9 mouse cellular contexts compared by ENCODE assay signal in genomic region chr7:130867256-130867655, GRCm38 (mm10). TPM values are rescaled to one million over a fixed set of nuclear protein-coding genes. Genes with fewer than 3 reads are reported as not detected.
DNase-seq lines count a peak whose midpoint lies in the region; ATAC-seq and TF ChIP-seq lines count a peak whose summit lies in the region.
"Had no signal": no experiment of that assay in that cellular context is flagged by ENCODE, and none has a peak within 500 bp of the region (broad histone marks: within the 10 kb centered on the region; RNA-seq: fewer than 3 reads in every experiment).

No protein-coding gene starts in this region.

- no peaks in the 10 kb centered on the region for H3K27me3 ChIP-seq in kidney, postnatal 0 days (ENCODE audit: insufficient read depth, low read length)
- H3K27me3 ChIP-seq in embryonic facial prominence, embryonic 14.5 days (replicated peaks; ENCODE audit: control insufficient read depth, insufficient read depth, low read length) = no peaks in the 10 kb centered on the region
- H3K27me3 ChIP-seq in intestine, postnatal 0 days (replicated peaks; ENCODE audit: control insufficient read depth, insufficient read depth, low read length) = no peaks in the 10 kb centered on the region
- no peaks in the 10 kb centered on the region for H3K27me3 ChIP-seq in neural tube, embryonic 14.5 days (ENCODE audit: control insufficient read depth, insufficient read depth, low read length)

- H3K4me1 ChIP-seq in kidney, postnatal 0 days (replicated peaks; ENCODE audit: insufficient read depth, low read length) = 0 out of 2 replicates have a peak, but pooled peaks cover 2% of the 10 kb centered on the region
- peaks cover 4% of the 10 kb centered on the region for H3K4me1 ChIP-seq in embryonic facial prominence, embryonic 14.5 days (ENCODE audit: control insufficient read depth, insufficient read depth, low read length)
- H3K4me1 ChIP-seq in intestine, postnatal 0 days (replicated peaks; ENCODE audit: control insufficient read depth, insufficient read depth, low read length) = no peaks in the 10 kb centered on the region; the same call in 1 of the 2 replicates
- peaks cover 8% of the 10 kb centered on the region; the same call in 1 of the 2 replicates for H3K4me1 ChIP-seq in neural tube, embryonic 14.5 days (ENCODE audit: control insufficient read depth, insufficient read depth, low read length)

- TF ChIP-seq CTCF in kidney, postnatal 0 days (IDR thresholded peaks at IDR 0.05; ENCODE audit: low read depth) = no peak
- TF ChIP-seq CTCF in intestine, postnatal 0 days (IDR thresholded peaks at IDR 0.05; ENCODE audit: low read depth) = no peak

- 63% methylated on average over 3 of the region's 3 CpGs for WGBS in kidney, postnatal 0 days
- WGBS in embryonic facial prominence, embryonic 14.5 days = 66% methylated on average over 3 of the region's 3 CpGs
- 57% methylated on average over 3 of the region's 3 CpGs for WGBS in intestine, postnatal 0 days
- 61% methylated on average over 3 of the region's 3 CpGs for WGBS in neural tube, embryonic 14.5 days

- no peak overlapping the region for H3K27ac ChIP-seq in kidney, postnatal 0 days
- no peak overlapping the region for H3K27ac ChIP-seq in embryonic facial prominence, embryonic 14.5 days (replicated peaks; ENCODE audit: low read depth, low read length)
- no peak overlapping the region for H3K27ac ChIP-seq in intestine, postnatal 0 days (ENCODE audit: low read depth, low read length)
- H3K27ac ChIP-seq in neural tube, embryonic 14.5 days (ENCODE audit: low read depth, low read length) = no peak overlapping the region

- no peaks in the 10 kb centered on the region for H3K9me3 ChIP-seq in kidney, postnatal 0 days (replicated peaks; ENCODE audit: low read length)
- H3K9me3 ChIP-seq in embryonic facial prominence, embryonic 14.5 days (ENCODE audit: control insufficient read depth, low read length) = no peaks in the 10 kb centered on the region
- no peaks in the 10 kb centered on the region for H3K9me3 ChIP-seq in intestine, postnatal 0 days (ENCODE audit: control insufficient read depth)
- H3K9me3 ChIP-seq in neural tube, embryonic 14.5 days (ENCODE audit: control insufficient read depth, low read length) = no peaks in the 10 kb centered on the region

- H3K4me2 ChIP-seq in kidney, postnatal 0 days (ENCODE audit: low read length) = peak overlapping the region; percentile 71
- peak overlapping the region; percentile 62; the same call in 1 of the 2 replicates for H3K4me2 ChIP-seq in embryonic facial prominence, embryonic 14.5 days (ENCODE audit: low read depth, low read length)
- H3K4me2 ChIP-seq in intestine, postnatal 0 days (replicated peaks; ENCODE audit: low read depth) = peak overlapping the region; percentile 66
- H3K4me2 ChIP-seq in neural tube, embryonic 14.5 days (ENCODE audit: low read depth, low read length) = peak overlapping the region; percentile 67

- H3K4me3 ChIP-seq in kidney, postnatal 0 days (replicated peaks; ENCODE audit: low read depth, low read length) = peak overlapping the region; percentile 98
- peak overlapping the region; percentile 88; the same call in 1 of the 2 replicates for H3K4me3 ChIP-seq in embryonic facial prominence, embryonic 14.5 days (ENCODE audit: low read depth, low read length)
- H3K4me3 ChIP-seq in intestine, postnatal 0 days (ENCODE audit: low read depth, low read length) = peak overlapping the region; percentile 90; the same call in 1 of the 2 replicates
- H3K4me3 ChIP-seq in neural tube, embryonic 14.5 days (ENCODE audit: low read depth, low read length) = peak overlapping the region; percentile 78; the same call in 1 of the 2 replicates

- no peak for ATAC-seq in kidney, postnatal 0 days (replicated peaks; ENCODE audit: low FRiP score, low read depth)
- ATAC-seq in embryonic facial prominence, embryonic 14.5 days (ENCODE audit: low read depth) = no peak
- ATAC-seq in intestine, postnatal 0 days = no peak
- no peak for ATAC-seq in neural tube, embryonic 14.5 days (ENCODE audit: low read depth)

- no peaks in the 10 kb centered on the region for H3K36me3 ChIP-seq in kidney, postnatal 0 days (ENCODE audit: insufficient read depth, low read length)
- no peaks in the 10 kb centered on the region for H3K36me3 ChIP-seq in embryonic facial prominence, embryonic 14.5 days (ENCODE audit: control insufficient read depth, insufficient read depth, low read length)
- no peaks in the 10 kb centered on the region for H3K36me3 ChIP-seq in intestine, postnatal 0 days (ENCODE audit: control insufficient read depth, insufficient read depth)
- no peaks in the 10 kb centered on the region for H3K36me3 ChIP-seq in neural tube, embryonic 14.5 days (ENCODE audit: control insufficient read depth, insufficient read depth, low read length)

- H3K9ac ChIP-seq in kidney, postnatal 0 days (ENCODE audit: low read depth, low read length) = no peak overlapping the region
- H3K9ac ChIP-seq in embryonic facial prominence, embryonic 14.5 days (ENCODE audit: low read depth, low read length) = no peak overlapping the region
- H3K9ac ChIP-seq in intestine, postnatal 0 days (ENCODE audit: low read depth, low read length) = no peak overlapping the region
- H3K9ac ChIP-seq in neural tube, embryonic 14.5 days (replicated peaks; ENCODE audit: low read depth, low read length) = no peak overlapping the region

- peak; percentile 12 for DNase-seq in kidney, postnatal 0 days (ENCODE audit: low spot score)
- no peak for DNase-seq in kidney, postnatal 25 days
- peak; percentile 13 for DNase-seq in embryonic facial prominence, embryonic 14.5 days (ENCODE audit: low spot score)
- no peak for DNase-seq in adrenal gland, postnatal 10 days
- DNase-seq in embryo, embryonic 10 days (ENCODE audit: low spot score) = no peak
- DNase-seq in MN1 (ENCODE audit: low spot score) = no peak

RNA-seq across cellular contexts. Expression of gene Plekha1, which starts 1.7 kb away (rescaled TPM):
- 58.6 and 67.7 TPM in 2 replicates for polyA plus RNA-seq in kidney, postnatal 0 days (2015; fragmentation: Nextera tagmentation; extraction: Ambion mirVana)
- 33.1 and 34.9 TPM in 2 replicates for polyA plus RNA-seq in embryonic facial prominence, embryonic 14.5 days (2014; fragmentation: Nextera tagmentation; extraction: Ambion mirVana)
- 29.6 and 30.2 TPM in 2 replicates for polyA plus RNA-seq in intestine, postnatal 0 days (2015; fragmentation: Nextera tagmentation; extraction: Ambion mirVana)
- 69.9 and 71.0 TPM in 2 replicates for polyA plus RNA-seq in neural tube, embryonic 14.5 days (2014; fragmentation: Nextera tagmentation; extraction: Ambion mirVana)
- 10 to 100 TPM; 25.4 to 34.8 TPM for total RNA-seq in adrenal gland, postnatal 10 days (2021)
- polyA plus RNA-seq: erythroblast, embryonic 14.5 days had no signal

Comparison
In these comparisons a context has a peak if more than half of its experiments do, and no peak if none do; other contexts are left out.
1. DNase-seq: peak in kidney, postnatal 0 days (single experiment) and embryonic facial prominence, embryonic 14.5 days (single experiment); none in kidney, postnatal 25 days (0 of 2), adrenal gland, postnatal 10 days (single experiment), embryo, embryonic 10 days (single experiment) and MN1 (single experiment).
2. Peak in every context shown above with its lines, with median percentiles within 50 percentile points of each other: H3K4me2 ChIP-seq and H3K4me3 ChIP-seq.